Mouse (Mus musculus): ENCODE results near the gene Ilk. TPM values are rescaled to one million over a fixed set of nuclear protein-coding genes. Genes with fewer than 3 reads are reported as not detected.
A peak's percentile ranks its signal among the peaks of the same experiment; 100 is the strongest.

Ilk gene
- polyA plus RNA-seq (2015; fragmentation: Nextera tagmentation; extraction: Ambion mirVana) = 181 and 191 TPM in 2 replicates

DNA sequence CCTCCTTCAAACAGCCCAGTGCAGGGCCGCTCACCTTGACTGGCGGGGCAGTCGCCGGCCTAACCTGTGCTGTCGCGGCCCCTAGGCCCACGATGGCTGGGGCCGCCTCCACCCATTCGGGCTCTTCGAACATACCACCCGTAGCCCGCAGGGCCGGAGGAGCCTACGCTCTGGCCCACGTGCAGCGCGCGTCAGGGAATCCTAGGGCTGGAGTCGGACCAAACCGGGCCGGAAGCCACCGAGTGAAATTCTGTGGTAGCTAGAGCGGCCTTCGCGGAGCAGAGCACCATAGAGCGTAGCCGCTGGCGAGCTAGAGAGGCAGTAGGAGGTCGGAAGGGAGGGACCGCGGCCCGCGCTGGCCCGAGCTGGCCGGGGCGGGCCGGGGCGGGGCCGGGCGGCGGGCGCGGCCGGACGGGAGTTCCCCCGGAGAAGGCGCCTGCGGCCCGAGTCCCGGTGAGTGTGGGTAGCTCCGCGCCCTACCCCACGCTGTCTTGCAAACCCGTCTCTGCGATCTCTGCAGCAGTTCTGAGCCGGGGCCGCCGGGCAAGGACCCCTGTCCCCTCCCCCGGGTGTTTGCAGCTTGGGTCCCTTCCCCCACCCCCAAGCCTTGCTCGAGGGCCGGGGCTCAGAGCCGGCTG is at the start of gene Ilk:
Ilk (plus strand) TSS at position 329 of the 638 bp plus-strand sequence.
- under 1% methylated on average over 56 of the region's 62 CpGs for WGBS
- Histone ChIP-seq H3K9me3 (no peaks in the 10 kb centered on the region), H3K4me1 (replicated peaks) (peaks cover 35% of the 10 kb centered on the region), H3K27me3 (no peaks in the 10 kb centered on the region), H3K27ac (peak within 1 kb of the TSS; percentile 81), H3K9ac (peak within 1 kb of the TSS; percentile 91), H3K4me2 (peak within 1 kb of the TSS; percentile 90), H3K36me3 (peaks cover 50% of the 10 kb centered on the region), H3K4me3 (peak within 1 kb of the TSS; percentile 80)
- peak; percentile 96 for ATAC-seq (ENCODE audit: low FRiP score)

DNA sequence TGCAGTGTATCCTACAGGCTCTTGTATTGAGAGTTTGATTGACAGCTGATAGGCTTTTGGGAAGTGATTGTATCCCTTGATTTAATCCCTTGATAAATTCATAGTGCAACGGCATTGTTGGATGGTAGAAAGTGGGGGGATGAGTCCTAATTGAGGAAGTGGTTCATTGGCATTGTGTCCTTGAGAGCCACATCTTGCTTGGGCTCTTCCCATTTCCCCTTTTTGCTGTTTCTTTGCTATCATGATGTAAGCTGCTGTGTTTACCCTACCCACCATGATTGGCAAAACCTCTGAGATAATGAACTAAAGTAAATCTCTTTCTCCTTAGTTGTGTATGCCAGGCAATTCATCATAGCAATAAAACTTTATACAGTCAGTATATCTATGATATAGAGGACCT is 45.5 kb upstream of the Ilk start:
- WGBS = 83% methylated on average over 1 of the region's 1 CpGs
- Histone ChIP-seq H3K9me3 (no peaks in the 10 kb centered on the region), H3K9ac (no peak overlapping the region), H3K4me2 (no peak overlapping the region), H3K27ac (no peak overlapping the region), H3K27me3 (0 out of 2 replicates have a peak, but pooled peaks cover 4% of the 10 kb centered on the region), H3K4me1 (replicated peaks) (no peaks in the 10 kb centered on the region), H3K4me3 (no peak overlapping the region), H3K36me3 (no peaks in the 10 kb centered on the region)
- ATAC-seq (ENCODE audit: low FRiP score) = no peak

DNA sequence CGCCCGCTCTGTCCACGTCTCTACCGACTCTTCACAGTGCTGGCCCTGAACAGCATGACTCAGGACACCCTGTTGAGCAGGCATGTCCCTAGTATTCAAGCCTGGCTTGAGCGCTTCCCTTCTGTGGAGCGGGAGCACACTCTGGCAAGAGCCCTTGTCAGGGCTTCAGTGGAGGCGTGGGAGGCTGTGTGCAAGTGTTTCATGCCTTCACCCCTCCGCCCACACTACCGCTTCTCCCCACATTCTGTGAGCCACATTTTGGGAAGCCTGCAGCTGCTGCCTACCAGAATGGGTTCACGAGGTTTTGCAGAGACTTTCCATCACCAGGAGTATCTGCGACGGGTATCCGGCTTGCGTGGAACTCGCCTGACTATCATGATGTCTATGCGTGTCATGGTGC is 33.2 kb upstream of the Ilk start:
- Histone ChIP-seq H3K27me3 (no peaks in the 10 kb centered on the region), H3K4me1 (replicated peaks) (no peaks in the 10 kb centered on the region), H3K36me3 (no peaks in the 10 kb centered on the region), H3K4me2 (no peak overlapping the region), H3K4me3 (no peak overlapping the region), H3K9me3 (no peaks in the 10 kb centered on the region), H3K27ac (no peak overlapping the region), H3K9ac (no peak overlapping the region)
- no peak for ATAC-seq (ENCODE audit: low FRiP score)
- 82% methylated on average over 16 of the region's 16 CpGs for WGBS

DNA sequence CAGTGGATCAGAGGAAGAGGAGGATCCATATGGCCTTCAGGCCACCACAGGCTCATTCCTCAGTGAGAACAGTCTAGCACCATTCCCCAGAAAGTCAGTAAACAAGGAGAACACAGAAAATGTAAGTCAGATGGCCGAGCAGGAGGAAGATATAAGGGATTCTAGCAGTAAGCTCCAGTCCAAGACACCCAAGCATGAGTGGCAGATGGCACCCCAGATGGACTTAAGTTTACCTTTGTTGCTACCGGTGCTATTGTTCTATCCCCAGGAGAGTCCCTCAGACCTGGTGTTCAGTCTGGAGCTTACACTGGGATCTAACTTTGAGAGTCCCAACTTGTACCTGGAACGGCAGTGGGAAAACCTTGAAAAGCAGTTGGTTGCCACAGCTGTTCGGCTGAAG is 32.6 kb upstream of the Ilk start:
- 94% methylated on average over 4 of the region's 4 CpGs for WGBS

DNA sequence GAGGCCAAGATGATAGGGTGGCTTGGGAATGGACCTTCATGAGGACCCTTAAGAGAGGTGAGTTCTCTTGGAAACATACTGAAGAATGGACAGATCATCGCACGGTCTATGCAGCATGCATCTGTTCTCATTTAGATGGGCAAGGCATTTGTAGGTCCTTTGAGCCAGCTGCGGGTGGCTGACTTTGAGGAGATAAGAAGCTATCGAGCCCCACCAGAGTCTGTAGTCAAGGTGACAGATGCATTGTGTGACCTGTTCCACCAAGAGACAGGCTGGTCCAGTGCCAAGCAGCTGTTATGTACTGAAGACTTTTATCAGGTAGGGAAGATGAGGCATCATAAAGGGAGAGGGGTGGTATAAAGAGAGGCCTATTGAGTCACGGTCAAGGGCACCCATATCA is 27.7 kb upstream of the Ilk start:
- Histone ChIP-seq H3K36me3 (no peaks in the 10 kb centered on the region), H3K4me1 (replicated peaks) (no peaks in the 10 kb centered on the region), H3K27me3 (no peaks in the 10 kb centered on the region), H3K27ac (no peak overlapping the region), H3K9ac (no peak overlapping the region), H3K4me2 (no peak overlapping the region), H3K9me3 (no peaks in the 10 kb centered on the region), H3K4me3 (no peak overlapping the region)
- no peak for ATAC-seq (ENCODE audit: low FRiP score)
- WGBS = 94% methylated on average over 5 of the region's 5 CpGs

More for the DNA sequence above, 32.6 kb upstream of the Ilk start:
- H3K27me3 ChIP-seq = no peaks in the 10 kb centered on the region
- no peaks in the 10 kb centered on the region for H3K9me3 ChIP-seq
- no peak overlapping the region for H3K4me3 ChIP-seq
- no peak overlapping the region for H3K9ac ChIP-seq
- no peaks in the 10 kb centered on the region for H3K4me1 ChIP-seq (replicated peaks)
- ATAC-seq (ENCODE audit: low FRiP score) = no peak
- H3K27ac ChIP-seq = no peak overlapping the region
- no peak overlapping the region for H3K4me2 ChIP-seq
- H3K36me3 ChIP-seq = no peaks in the 10 kb centered on the region

DNA sequence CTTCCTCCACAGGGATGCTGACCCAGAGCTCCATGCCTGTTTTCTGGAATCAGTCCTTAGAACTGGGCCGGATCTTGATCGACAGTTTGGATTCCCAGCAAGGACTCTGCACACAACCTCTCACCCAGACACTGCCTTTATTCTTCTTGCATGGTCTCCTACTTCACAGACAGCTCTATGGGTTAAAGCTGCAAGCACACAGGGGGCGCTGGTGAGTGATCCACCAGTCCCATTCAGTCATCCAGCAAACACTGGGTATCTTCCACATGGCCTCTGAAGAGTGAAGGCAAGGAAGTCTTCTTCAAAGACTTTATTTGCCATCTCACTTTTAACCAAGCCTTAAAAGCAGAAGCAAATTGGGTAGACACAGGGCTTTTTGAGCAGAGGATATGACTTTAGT is 21.0 kb upstream of the Ilk start:
- Histone ChIP-seq H3K9me3 (no peaks in the 10 kb centered on the region), H3K36me3 (peaks cover 1% of the 10 kb centered on the region; the same call in 1 of the 2 replicates), H3K4me2 (no peak overlapping the region), H3K9ac (no peak overlapping the region), H3K4me3 (no peak overlapping the region), H3K27ac (no peak overlapping the region), H3K4me1 (replicated peaks) (no peaks in the 10 kb centered on the region), H3K27me3 (no peaks in the 10 kb centered on the region)
- ATAC-seq (ENCODE audit: low FRiP score) = no peak
- WGBS = 53% methylated on average over 3 of the region's 3 CpGs

DNA sequence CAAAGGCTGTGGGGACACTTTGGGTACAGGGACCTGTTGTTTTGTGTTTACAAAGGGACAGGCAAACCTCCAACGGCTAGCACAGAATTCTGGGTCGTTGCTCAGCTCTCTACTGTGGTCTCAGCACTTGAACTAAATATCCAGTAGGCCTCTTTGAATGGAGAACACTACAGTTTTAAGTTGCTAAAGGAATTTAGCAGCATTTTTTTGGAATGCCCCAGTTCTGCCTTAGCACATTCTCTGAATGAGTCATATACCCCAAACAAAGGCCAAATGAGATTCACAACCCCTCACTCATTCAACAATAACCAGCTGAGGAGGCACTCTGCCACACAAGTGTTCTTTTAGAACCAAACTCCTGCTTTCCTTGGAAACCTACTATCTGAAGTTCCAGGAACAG is 14.5 kb upstream of the Ilk start:
- Histone ChIP-seq H3K9me3 (no peaks in the 10 kb centered on the region), H3K36me3 (peaks cover 6% of the 10 kb centered on the region; the same call in 1 of the 2 replicates), H3K4me2 (no peak overlapping the region), H3K27me3 (no peaks in the 10 kb centered on the region), H3K4me3 (no peak overlapping the region), H3K9ac (no peak overlapping the region), H3K27ac (no peak overlapping the region), H3K4me1 (replicated peaks) (peaks cover 3% of the 10 kb centered on the region; the same call in 1 of the 2 replicates)
- 78% methylated on average over 2 of the region's 2 CpGs for WGBS
- no peak for ATAC-seq (ENCODE audit: low FRiP score)

DNA sequence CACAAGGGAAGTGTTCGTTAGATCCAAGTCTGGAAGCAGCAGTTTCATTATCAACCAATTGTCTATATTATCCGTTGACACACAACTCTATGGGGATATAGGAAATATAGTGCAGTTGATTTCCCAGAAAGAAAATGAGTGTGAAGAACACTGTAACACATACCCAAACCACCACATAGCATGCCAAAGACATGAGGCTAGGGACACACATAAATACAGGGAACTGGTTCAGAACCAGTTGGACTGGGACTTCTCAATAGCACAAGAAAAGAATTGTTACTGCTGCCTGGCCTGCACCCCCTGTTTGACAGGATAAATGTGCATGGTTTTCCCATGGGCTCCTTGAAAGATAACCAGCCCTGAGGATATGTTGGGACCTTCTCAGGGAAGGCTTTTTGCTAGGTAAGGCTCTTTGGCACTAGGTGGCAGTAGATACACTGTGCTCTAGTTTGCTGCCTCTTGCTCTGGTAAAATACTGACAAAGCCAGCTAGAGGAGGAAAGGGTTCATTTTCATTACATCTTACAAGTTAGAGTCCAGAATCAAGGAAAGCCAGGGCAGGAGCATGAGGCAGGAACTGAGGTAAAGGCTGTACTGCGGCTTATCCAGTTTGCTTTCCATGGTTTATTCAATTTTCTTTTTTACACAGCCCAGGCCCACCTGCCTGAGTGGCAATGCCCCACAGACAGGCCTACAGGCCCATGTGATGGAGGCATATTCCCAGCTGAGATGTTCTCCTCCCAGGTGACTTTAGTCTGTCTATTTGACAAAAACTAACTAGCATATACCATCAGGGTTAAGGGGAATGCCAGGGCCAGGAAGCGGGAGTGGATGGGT is 10.0 kb upstream of the Ilk start:
- Histone ChIP-seq H3K4me1 (replicated peaks) (peaks cover 3% of the 10 kb centered on the region; the same call in 1 of the 2 replicates), H3K36me3 (peaks cover 21% of the 10 kb centered on the region), H3K4me3 (no peak overlapping the region), H3K9me3 (no peaks in the 10 kb centered on the region), H3K4me2 (no peak overlapping the region), H3K27me3 (no peaks in the 10 kb centered on the region), H3K9ac (0 out of 2 replicates have a peak overlapping the region, but pooled peaks have one; percentile 36), H3K27ac (0 out of 2 replicates have a peak overlapping the region, but pooled peaks have one; percentile 40)
- peak; percentile 86 for ATAC-seq (ENCODE audit: low FRiP score)
- WGBS = 86% methylated on average over 4 of the region's 4 CpGs

DNA sequence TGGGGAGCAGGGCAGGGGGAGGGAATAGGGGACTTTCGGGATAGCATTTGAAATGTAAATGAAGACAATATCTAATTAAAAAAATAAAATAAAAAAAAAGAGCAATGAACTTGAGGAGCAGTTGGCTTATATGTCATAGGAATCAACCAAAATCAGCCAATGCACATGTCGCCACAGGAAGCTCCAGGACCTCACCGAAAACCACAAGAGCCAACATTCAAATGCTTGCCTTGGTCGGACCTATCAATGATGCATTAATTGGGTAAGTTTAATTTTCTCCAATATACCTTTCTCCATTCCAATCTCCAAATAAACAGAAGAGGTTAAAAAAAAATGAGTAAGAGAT is 9.4 kb upstream of the Ilk start:
- 0 out of 2 replicates have a peak overlapping the region, but pooled peaks have one; percentile 36 for H3K9ac ChIP-seq
- no peaks in the 10 kb centered on the region for H3K9me3 ChIP-seq
- 94% methylated on average over 4 of the region's 4 CpGs for WGBS
- no peak overlapping the region for H3K4me2 ChIP-seq
- peaks cover 3% of the 10 kb centered on the region; the same call in 1 of the 2 replicates for H3K4me1 ChIP-seq (replicated peaks)
- peak; percentile 22; the same call in 1 of the 2 replicates for ATAC-seq (ENCODE audit: low FRiP score)
- H3K4me3 ChIP-seq = no peak overlapping the region
- 0 out of 2 replicates have a peak overlapping the region, but pooled peaks have one; percentile 40 for H3K27ac ChIP-seq
- no peaks in the 10 kb centered on the region for H3K27me3 ChIP-seq
- H3K36me3 ChIP-seq = peaks cover 27% of the 10 kb centered on the region

DNA sequence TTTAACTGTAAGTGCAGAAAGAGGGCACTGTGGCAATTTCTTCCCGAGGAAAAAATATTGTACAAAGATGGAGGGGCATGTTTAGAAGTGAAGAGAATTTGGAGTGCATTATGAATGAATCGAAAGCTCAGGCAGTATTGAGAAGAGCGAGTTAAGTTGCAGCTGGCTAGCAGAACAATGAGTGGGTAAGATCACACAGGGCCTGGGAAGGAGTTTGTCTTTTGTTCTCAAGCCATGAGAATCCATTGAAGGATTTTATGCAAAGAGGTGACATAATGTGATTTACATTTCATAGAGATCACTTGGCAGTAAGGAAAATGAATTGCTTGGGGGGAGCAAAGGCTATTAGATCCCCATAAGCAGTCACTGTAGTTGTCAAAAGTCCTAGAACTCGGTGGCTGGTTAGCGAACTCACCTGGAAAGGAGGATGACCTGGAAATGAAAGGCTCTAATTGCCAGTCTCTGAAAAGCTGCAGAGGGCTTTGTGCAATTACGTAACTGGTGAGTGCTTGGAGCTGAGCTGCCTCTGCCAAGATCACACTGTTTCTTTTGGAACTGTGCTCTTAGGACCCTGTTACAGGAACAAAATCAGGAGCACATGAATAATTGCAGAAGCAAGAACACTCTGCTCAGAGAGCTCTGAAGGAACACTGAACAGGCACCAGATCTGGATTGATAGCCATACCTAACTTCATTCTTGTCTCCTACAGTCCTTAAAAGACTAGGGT is 7.5 kb upstream of the Ilk start:
- Histone ChIP-seq H3K9me3 (no peaks in the 10 kb centered on the region), H3K36me3 (peaks cover 46% of the 10 kb centered on the region), H3K4me1 (replicated peaks) (peaks cover 3% of the 10 kb centered on the region; the same call in 1 of the 2 replicates), H3K4me3 (no peak overlapping the region), H3K4me2 (no peak overlapping the region), H3K27me3 (no peaks in the 10 kb centered on the region), H3K9ac (peak overlapping the region; percentile 46), H3K27ac (no peak overlapping the region)
- no peak for ATAC-seq (ENCODE audit: low FRiP score)
- 48% methylated on average over 6 of the region's 6 CpGs for WGBS

DNA sequence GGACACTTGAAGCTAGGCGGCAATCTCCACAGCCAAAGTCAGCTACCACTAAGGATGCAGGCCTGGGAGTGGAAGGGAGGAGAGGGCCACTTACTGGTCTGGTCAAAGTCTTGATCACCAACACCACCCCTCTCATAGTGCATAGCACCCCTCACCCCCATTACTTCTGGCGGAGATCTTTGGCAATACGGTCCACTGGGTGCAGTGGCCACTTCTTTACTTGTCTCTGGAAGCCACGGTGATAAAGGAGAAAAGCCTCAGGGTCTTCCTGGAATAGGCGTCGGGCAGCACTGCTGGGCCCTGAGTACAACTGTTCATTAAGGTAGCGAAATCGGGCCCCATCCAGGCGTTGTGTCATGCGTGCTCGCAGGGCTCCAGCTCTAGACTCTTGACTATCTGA is 2.6 kb upstream of the Ilk start:
- Histone ChIP-seq H3K9ac (no peak overlapping the region), H3K36me3 (peaks cover 54% of the 10 kb centered on the region), H3K4me2 (no peak overlapping the region), H3K4me1 (replicated peaks) (peaks cover 30% of the 10 kb centered on the region), H3K4me3 (no peak overlapping the region), H3K9me3 (no peaks in the 10 kb centered on the region), H3K27me3 (no peaks in the 10 kb centered on the region), H3K27ac (no peak overlapping the region)
- WGBS = 97% methylated on average over 11 of the region's 11 CpGs
- ATAC-seq (ENCODE audit: low FRiP score) = no peak

DNA sequence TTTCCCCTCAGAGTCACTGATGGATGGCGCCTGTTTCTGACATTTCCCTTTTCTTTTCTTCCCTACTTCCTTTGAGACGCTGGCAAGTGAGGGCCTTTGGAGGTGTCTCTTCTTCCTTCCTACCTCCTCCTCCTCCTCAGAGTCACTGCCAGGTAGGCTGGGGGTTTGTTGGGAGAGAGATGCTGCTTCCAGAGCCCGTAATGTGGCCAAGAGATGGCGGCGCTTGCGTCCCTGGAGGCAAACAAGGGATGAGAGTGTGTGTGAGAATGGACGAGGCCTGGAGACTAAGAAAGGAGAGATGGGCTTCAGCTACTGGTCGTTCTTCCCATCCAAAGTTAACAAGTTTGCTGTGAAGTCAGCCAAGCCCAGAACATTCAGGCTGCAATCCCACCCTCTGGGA is 1.6 kb upstream of the Ilk start:
- 90% methylated on average over 8 of the region's 8 CpGs for WGBS
- Histone ChIP-seq H3K27ac (no peak overlapping the region), H3K4me1 (replicated peaks) (peaks cover 33% of the 10 kb centered on the region), H3K9ac (0 out of 2 replicates have a peak overlapping the region, but pooled peaks have one; percentile 91), H3K27me3 (no peaks in the 10 kb centered on the region), H3K4me2 (no peak overlapping the region), H3K4me3 (no peak overlapping the region; the same call in 1 of the 2 replicates), H3K36me3 (peaks cover 50% of the 10 kb centered on the region), H3K9me3 (no peaks in the 10 kb centered on the region)
- no peak for ATAC-seq (ENCODE audit: low FRiP score)

Data from hindbrain, embryonic 13.5 days (tissue).